Mouse (Mus musculus) adrenal gland (tissue): ENCODE measurements around the gene Zdhhc4.

Source experiments
- intact Hi-C: fragments of 180-260 bp; cut with DNase I; formaldehyde crosslinking; loops from one replicate; pipeline ENCODE4 v1.15.1; 2025
- long read RNA-seq, 2 experiments: library from polyadenylated mRNA; unstranded; transcript quantifications; one replicate each; pipeline ENCODE4 v2.0.0; 2020; ENCODE audit warnings: borderline replicate concordance in 1 of 2; ENCODE audit not compliant: insufficient replicate concordance in 1 of 2

The Zdhhc4 gene
- long read RNA-seq, experiment 1, transcript Zdhhc4-203 (8 exons, 1,341 nt), result minor isoform, 5 of 73 reads
- long read RNA-seq, experiment 1, transcript Zdhhc4-201 (8 exons, 1,364 nt), result major isoform, 16 of 73 reads
- long read RNA-seq, experiment 1, partial matches to known transcripts, result 8 of 73 reads
- long read RNA-seq, experiment 1, other reads (novel, unspliced or antisense), result 44 of 73 reads
- long read RNA-seq, experiment 2, transcript Zdhhc4-201 (8 exons, 1,364 nt), result major isoform, 21 of 63 reads
- long read RNA-seq, experiment 2, partial matches to known transcripts, result 5 of 63 reads
- long read RNA-seq, experiment 2, other reads (novel, unspliced or antisense), result 35 of 63 reads

GRCm38 (mm10) chr5:143328690-143329495 is at the start of gene Zdhhc4:
Gene Zdhhc4 (minus strand): TSS chr5:143329256.
- intact Hi-C loops, result no loop called here

- intact Hi-C loops, result loop anchor here (5.0 kb wide), 1 partner anchor 46 kb away; no protein-coding TSS in a partner anchor
Observed at GRCm38 (mm10) chr5:143376156-143376555, 47.1 kb upstream of the Zdhhc4 start.

GRCm38 (mm10) chr5:143375242-143375641 is 46.2 kb upstream of the Zdhhc4 start:
- intact Hi-C loops, result loop anchor here (5.0 kb wide), 1 partner anchor 47 kb away; no protein-coding TSS in a partner anchor

- intact Hi-C loops, result no loop called here
Observed at GRCm38 (mm10) chr5:143372818-143373217, 43.8 kb upstream of the Zdhhc4 start.

- intact Hi-C loops, result no loop called here
Observed at GRCm38 (mm10) chr5:143371146-143371510, 42.1 kb upstream of the Zdhhc4 start.

- intact Hi-C loops, result no loop called here
Observed at GRCm38 (mm10) chr5:143370416-143371145, 41.5 kb upstream of the Zdhhc4 start.

- intact Hi-C loops, result no loop called here
Observed at GRCm38 (mm10) chr5:143369611-143370255, 40.7 kb upstream of the Zdhhc4 start.

GRCm38 (mm10) chr5:143367931-143368330 is 38.9 kb upstream of the Zdhhc4 start:
- intact Hi-C loops, result no loop called here

GRCm38 (mm10) chr5:143363678-143364615 is 34.9 kb upstream of the Zdhhc4 start:
- intact Hi-C loops, result no loop called here

GRCm38 (mm10) chr5:143361428-143361827 is 32.4 kb upstream of the Zdhhc4 start:
- intact Hi-C loops, result no loop called here

GRCm38 (mm10) chr5:143360000-143360399 is 30.9 kb upstream of the Zdhhc4 start:
- intact Hi-C loops, result no loop called here

- intact Hi-C loops, result no loop called here
Observed at GRCm38 (mm10) chr5:143359263-143359662, 30.2 kb upstream of the Zdhhc4 start.

GRCm38 (mm10) chr5:143357564-143357963 is 28.5 kb upstream of the Zdhhc4 start:
- intact Hi-C loops, result no loop called here

GRCm38 (mm10) chr5:143356686-143357388 is 27.8 kb upstream of the Zdhhc4 start, which contains the start of gene Grid2ip:
Gene Grid2ip (plus strand): TSS chr5:143357338.
- intact Hi-C loops, result no loop called here

- intact Hi-C loops, result no loop called here
Observed at GRCm38 (mm10) chr5:143356017-143356416, 27.0 kb upstream of the Zdhhc4 start.

GRCm38 (mm10) chr5:143346367-143346766 is 17.3 kb upstream of the Zdhhc4 start:
- intact Hi-C loops, result no loop called here

GRCm38 (mm10) chr5:143339603-143340002 is 10.5 kb upstream of the Zdhhc4 start:
- intact Hi-C loops, result loop anchor here (5.0 kb wide), 1 partner anchor 83 kb away; no protein-coding TSS in a partner anchor

- intact Hi-C loops, result loop anchor here (5.0 kb wide), 1 partner anchor 86 kb away; no protein-coding TSS in a partner anchor
Observed at GRCm38 (mm10) chr5:143336559-143336958, 7.5 kb upstream of the Zdhhc4 start.

- intact Hi-C loops, result loop anchor here (5.0 kb wide), 1 partner anchor 87 kb away; no protein-coding TSS in a partner anchor
Observed at GRCm38 (mm10) chr5:143335089-143335460, 6.0 kb upstream of the Zdhhc4 start.
